Mouse (Mus musculus) midbrain, postnatal 0 days (tissue): ENCODE measurements around the gene Pxmp4. TPM values are rescaled to one million over a fixed set of nuclear protein-coding genes. Genes with fewer than 3 reads are reported as not detected.

Experiments used
- ATAC-seq: fragments of 200-750 bp; cut with Nextera tagmentation; 2 replicates; pipeline ENCODE4 v1.8.0; 2017; ENCODE audit warnings: moderate number of reproducible peaks, mild to moderate bottlenecking, moderate TSS enrichment, moderate library complexity; ENCODE audit not compliant: low FRiP score
- DNase-seq: peaks from one replicate; pipeline ENCODE4 v3.0.0-alpha.2; 2015; ENCODE audit warnings: low spot score
- H3K27ac ChIP-seq: fragments of 300-500 bp; sonication (generic); 2 replicates; pipeline ENCODE4 v1.5.1; 2014; ENCODE audit warnings: low read depth, mild to moderate bottlenecking, low read length, mixed read lengths
- H3K27me3 ChIP-seq: fragments of 300-500 bp; sonication (generic); 2 replicates; pipeline ENCODE4 v1.6.1; 2014; ENCODE audit warnings: low read length, control low read depth, mixed read lengths; ENCODE audit not compliant: insufficient read depth
- H3K36me3 ChIP-seq: fragments of 300-500 bp; sonication (generic); 2 replicates; pipeline ENCODE4 v1.6.1; 2014; ENCODE audit warnings: low read length, control low read depth, mixed read lengths; ENCODE audit not compliant: insufficient read depth
- H3K4me1 ChIP-seq: fragments of 300-500 bp; sonication (generic); 2 replicates; pipeline ENCODE4 v1.6.1; 2014; ENCODE audit warnings: mild to moderate bottlenecking, control low read depth, antibody characterized with exemption, low read length, mixed read lengths; ENCODE audit not compliant: insufficient read depth
- H3K4me2 ChIP-seq: fragments of 300-500 bp; sonication (generic); 2 replicates; pipeline ENCODE4 v1.6.1; 2014; ENCODE audit warnings: low read depth, mild to moderate bottlenecking, low read length, mixed read lengths; ENCODE audit not compliant: poor library complexity, severe bottlenecking
- H3K4me3 ChIP-seq: fragments of 300-500 bp; sonication (generic); 2 replicates; pipeline ENCODE4 v1.5.1; 2014; ENCODE audit warnings: low read depth, mild to moderate bottlenecking, low read length, moderate library complexity
- H3K9ac ChIP-seq: fragments of 300-500 bp; sonication (generic); replicated peaks from 2 replicates; pipeline ENCODE4 v1.6.1; 2014; ENCODE audit warnings: mild to moderate bottlenecking, low read length, moderate library complexity, mixed read lengths; ENCODE audit not compliant: poor library complexity, severe bottlenecking
- H3K9me3 ChIP-seq: fragments of 300-500 bp; sonication (generic); 2 replicates; pipeline ENCODE4 v1.6.1; 2016; ENCODE audit warnings: low read length, control low read depth
- CTCF ChIP-seq: IDR thresholded peaks from 2 replicates; pipeline ENCODE4 v1.5.1; 2016; ENCODE audit warnings: antibody characterized with exemption, mild to moderate bottlenecking
- WGBS: fragments of 180-500 bp; shearing (Covaris S2); extraction: QIAGEN DNeasy Blood & Tissue Kit; methylation state at CpG from one replicate; pipeline ENCODE4 v1.1.7; 2014; 5-methylcytosine and 5-hydroxymethylcytosine counted together
- polyA plus RNA-seq: library from polyadenylated mRNA; unstranded; fragments of >200 nt; fragmentation: Nextera tagmentation; extraction: Ambion mirVana; gene quantifications from 2 replicates; pipeline ENCODE4 v1.2.1, GENCODE M21; 2015
- total RNA-seq: library from RNA; depleted of rRNA; stranded (reverse); fragments of >200 nt; gene quantifications from 2 replicates; pipeline ENCODE4 v1.2.3, GENCODE M21; 2014

Gene Pxmp4
- total and polyA plus RNA-seq, 2 experiments from 2014 or later = 16.1 to 17.8 TPM

GRCm38 (mm10) chr2:154642005-154642459 lies 38.5 kb upstream of the Pxmp4 start:
- Histone ChIP-seq H3K4me1 (no peaks in the 10 kb centered on the region), H3K4me2 (no peak overlapping the region), H3K9ac (no peak overlapping the region), H3K36me3 (peaks cover 39% of the 10 kb centered on the region), H3K27me3 (no peaks in the 10 kb centered on the region), H3K9me3 (no peaks in the 10 kb centered on the region), H3K27ac (no peak overlapping the region), H3K4me3 (no peak overlapping the region)
- DNase-seq (no peak), ATAC-seq (no peak)
- WGBS = 94% methylated on average over 9 of the region's 9 CpGs
- no peak for TF ChIP-seq CTCF

- Histone ChIP-seq H3K4me2 (no peak overlapping the region), H3K4me3 (no peak overlapping the region), H3K9me3 (no peaks in the 10 kb centered on the region), H3K36me3 (peaks cover 40% of the 10 kb centered on the region), H3K27me3 (no peaks in the 10 kb centered on the region), H3K27ac (no peak overlapping the region), H3K4me1 (no peaks in the 10 kb centered on the region), H3K9ac (no peak overlapping the region)
- DNase-seq = no peak
- no peak for ATAC-seq
- no peak for TF ChIP-seq CTCF
- WGBS = 89% methylated on average over 8 of the region's 8 CpGs
Measured at GRCm38 (mm10) chr2:154641176-154641575, 37.7 kb upstream of the Pxmp4 start.

DNA sequence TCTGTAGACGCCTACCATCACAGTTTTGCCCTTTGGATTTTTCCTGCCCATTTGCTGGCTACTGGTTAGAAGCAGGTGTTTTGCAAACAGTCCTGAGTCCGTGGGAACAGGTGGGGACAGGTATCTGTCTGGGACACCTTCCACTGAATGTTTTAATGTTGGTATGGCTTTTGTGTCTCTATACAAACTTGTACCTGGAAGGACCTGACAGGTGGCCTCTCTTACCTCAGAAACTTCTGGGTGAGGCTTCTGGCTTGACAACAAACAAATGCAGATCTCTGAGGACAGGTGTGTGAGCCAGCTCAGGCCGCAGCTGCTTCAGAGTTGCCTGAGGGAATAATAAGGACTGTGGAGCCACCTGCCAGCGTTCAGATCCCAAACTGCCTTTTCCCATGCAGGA lies 35.6 kb upstream of the Pxmp4 start:
- no peak overlapping the region for H3K27ac ChIP-seq
- H3K27me3 ChIP-seq = no peaks in the 10 kb centered on the region
- TF ChIP-seq CTCF = no peak
- DNase-seq (no peak), ATAC-seq (no peak)
- 96% methylated on average over 4 of the region's 4 CpGs for WGBS
- H3K36me3 ChIP-seq = peaks cover 38% of the 10 kb centered on the region
- H3K4me2 ChIP-seq = no peak overlapping the region
- no peak overlapping the region for H3K9ac ChIP-seq
- H3K4me1 ChIP-seq = no peaks in the 10 kb centered on the region
- no peaks in the 10 kb centered on the region for H3K9me3 ChIP-seq
- H3K4me3 ChIP-seq = no peak overlapping the region

GRCm38 (mm10) chr2:154638521-154638920 lies 35.0 kb upstream of the Pxmp4 start:
- ATAC-seq (no peak), DNase-seq (no peak)
- Histone ChIP-seq H3K27ac (no peak overlapping the region), H3K9me3 (no peaks in the 10 kb centered on the region), H3K4me2 (no peak overlapping the region), H3K4me1 (no peaks in the 10 kb centered on the region), H3K27me3 (no peaks in the 10 kb centered on the region), H3K4me3 (no peak overlapping the region), H3K9ac (no peak overlapping the region), H3K36me3 (peaks cover 41% of the 10 kb centered on the region)
- no peak for TF ChIP-seq CTCF
- WGBS = 90% methylated on average over 3 of the region's 3 CpGs

GRCm38 (mm10) chr2:154635826-154636225 lies 32.3 kb upstream of the Pxmp4 start:
- DNase-seq (no peak), ATAC-seq (no peak)
- Histone ChIP-seq H3K4me2 (no peak overlapping the region), H3K4me1 (no peaks in the 10 kb centered on the region), H3K27me3 (no peaks in the 10 kb centered on the region), H3K9me3 (no peaks in the 10 kb centered on the region), H3K36me3 (peaks cover 45% of the 10 kb centered on the region), H3K9ac (no peak overlapping the region), H3K4me3 (no peak overlapping the region), H3K27ac (no peak overlapping the region)
- 100% methylated on average over 2 of the region's 2 CpGs for WGBS
- TF ChIP-seq CTCF = no peak

- Histone ChIP-seq H3K4me2 (no peak overlapping the region), H3K36me3 (peaks cover 59% of the 10 kb centered on the region), H3K9ac (no peak overlapping the region), H3K4me3 (no peak overlapping the region), H3K27me3 (no peaks in the 10 kb centered on the region), H3K9me3 (no peaks in the 10 kb centered on the region), H3K4me1 (no peaks in the 10 kb centered on the region), H3K27ac (no peak overlapping the region)
- ATAC-seq = no peak
- no peak for DNase-seq
- WGBS = 98% methylated on average over 9 of the region's 9 CpGs
- no peak for TF ChIP-seq CTCF
Measured at GRCm38 (mm10) chr2:154633876-154634644, 30.6 kb upstream of the Pxmp4 start.
